Mouse (Mus musculus) CH12F3 (cell line): ENCODE results near the gene Mtmr11.
"Not testable (repeated sequence)": the region's sequence is repeated elsewhere in the genome, so short reads cannot be mapped to it uniquely, and the experiment has no call there.

Source experiments
- in situ Hi-C: fragments of 300-500 bp; cut with MboI; formaldehyde crosslinking; loops from 2 replicates; pipeline ENCODE4 v1.14.3; 2020; ENCODE audit warnings: low sequenced_read_pairs

The Mtmr11 gene

DNA sequence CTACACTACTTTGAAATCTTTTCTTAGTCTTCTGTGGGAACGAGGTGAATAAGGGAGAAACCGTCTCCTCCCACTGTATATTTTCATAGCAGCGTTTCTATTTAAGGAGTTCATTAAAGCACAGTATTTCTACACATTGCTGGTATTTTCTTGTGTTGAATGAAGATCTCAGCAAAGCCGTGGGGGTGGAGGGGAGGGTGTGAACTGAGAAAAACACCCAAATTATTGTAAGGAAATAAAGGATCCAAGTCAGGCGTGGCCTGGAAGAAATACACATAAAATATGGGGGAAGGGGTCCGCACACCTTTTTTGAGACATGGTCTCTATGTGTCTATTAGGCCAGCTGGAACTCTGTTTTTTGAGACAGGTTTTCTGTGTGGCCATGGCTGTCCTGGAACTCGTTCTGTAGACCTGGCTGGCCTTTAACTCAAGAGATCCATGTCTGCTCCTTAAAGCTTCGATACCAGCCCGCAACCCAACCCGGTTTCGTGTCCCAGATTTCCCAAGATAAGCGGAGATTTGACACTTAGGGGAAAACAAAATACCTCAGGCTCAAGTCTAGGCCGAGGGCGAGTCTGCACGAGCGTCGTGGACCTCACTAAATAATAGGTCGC lies 9.9 kb downstream of the Mtmr11 start:
- in situ Hi-C loops = no loop called here

DNA sequence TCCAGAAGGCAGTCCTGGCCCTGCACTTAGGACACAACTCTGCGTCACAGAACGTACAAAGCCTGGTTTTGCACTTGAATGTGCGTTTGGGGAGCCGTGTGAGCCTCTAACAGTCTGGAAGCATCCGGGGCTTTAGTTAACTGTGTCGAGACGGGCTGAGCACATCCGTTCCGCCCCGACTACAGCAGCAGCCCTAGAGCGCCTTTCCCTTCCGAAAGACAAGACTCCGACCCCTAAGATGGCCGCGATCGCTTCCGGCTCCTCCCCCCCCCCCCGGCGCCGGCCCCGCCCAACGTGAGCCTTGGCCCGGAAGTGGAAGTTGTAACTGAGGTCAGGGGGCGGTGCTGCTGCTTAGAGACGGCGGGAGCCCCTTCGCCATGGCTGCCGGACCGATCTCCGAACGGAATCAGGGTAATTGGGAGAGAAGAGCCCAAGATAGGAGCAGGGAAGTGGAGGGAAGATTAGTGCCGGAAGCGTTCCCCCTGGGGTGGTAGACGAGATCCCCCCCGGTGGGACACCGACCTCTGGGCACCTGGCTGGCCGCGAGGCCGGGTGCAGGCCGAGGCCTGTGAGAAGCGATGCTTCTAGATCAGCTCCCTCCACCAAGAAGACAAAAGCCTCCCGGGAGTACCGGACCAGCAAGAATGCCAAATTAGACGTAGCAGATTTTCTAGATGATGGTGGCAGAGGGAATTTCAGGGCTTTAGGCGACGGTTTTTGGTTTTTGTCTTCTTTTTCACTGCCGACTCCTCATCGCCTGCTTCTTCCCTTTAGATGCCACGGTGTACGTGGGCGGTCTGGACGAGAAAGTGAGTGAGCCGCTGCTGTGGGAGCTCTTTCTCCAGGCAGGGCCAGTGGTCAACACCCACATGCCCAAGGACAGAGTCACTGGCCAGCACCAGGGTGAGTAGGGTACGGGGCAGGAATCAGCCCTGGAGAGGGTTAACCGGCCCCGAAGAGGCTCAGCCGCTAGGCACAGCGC lies 10.7 kb downstream of the Mtmr11 start, which contains the start of gene Sf3b4:
Gene Sf3b4, plus strand, starts transcription at position 136 of the 982 bp plus-strand sequence.
- in situ Hi-C loops = no loop called here

GRCm38 (mm10) chr3:96173185-96173584 lies 11.4 kb downstream of the Mtmr11 start:
- in situ Hi-C loops = no loop called here

DNA sequence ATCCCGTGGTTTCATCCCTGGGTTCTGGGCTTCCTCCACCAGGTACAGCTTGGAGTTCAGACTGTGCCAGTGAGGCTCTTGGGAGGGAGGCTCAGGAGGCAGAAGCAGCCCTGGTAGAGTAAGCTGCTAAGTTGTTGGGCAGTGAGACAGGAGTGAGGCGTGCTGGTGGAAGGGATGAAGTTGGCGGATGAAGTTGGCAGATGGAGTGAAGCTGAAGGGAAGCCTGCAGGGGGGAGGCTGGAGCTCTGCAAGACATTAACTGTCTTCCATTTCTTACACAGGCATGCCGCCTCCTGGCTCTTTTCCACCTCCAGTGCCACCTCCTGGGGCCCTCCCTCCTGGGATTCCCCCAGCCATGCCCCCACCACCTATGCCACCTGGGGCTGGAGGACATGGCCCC lies 12.2 kb downstream of the Mtmr11 start:
- in situ Hi-C loops = not testable (repeated sequence)

- in situ Hi-C loops = no loop called here
Observed at GRCm38 (mm10) chr3:96175251-96175650, 13.4 kb downstream of the Mtmr11 start.

GRCm38 (mm10) chr3:96178427-96178826 lies 16.6 kb downstream of the Mtmr11 start:
- in situ Hi-C loops = no loop called here

DNA sequence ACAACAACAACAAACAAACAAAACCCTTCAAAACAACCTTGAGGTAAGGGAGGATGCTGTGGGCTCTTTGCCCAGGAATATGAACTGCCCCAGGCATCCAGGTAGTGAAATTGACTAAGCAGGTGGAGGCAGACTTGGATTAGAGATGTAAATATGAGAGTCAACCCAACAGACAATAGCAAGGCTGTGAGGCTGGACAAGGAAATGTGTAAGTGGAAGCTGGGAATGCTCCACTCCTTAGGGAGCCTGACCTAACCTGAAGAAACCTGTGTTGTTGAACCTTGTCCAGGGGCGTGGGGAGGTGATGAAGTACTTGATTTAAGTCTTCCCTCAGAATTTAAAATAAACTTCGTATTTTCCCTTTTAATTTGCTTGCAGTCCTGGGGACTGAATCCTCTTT lies 17.1 kb downstream of the Mtmr11 start:
- in situ Hi-C loops = no loop called here

DNA sequence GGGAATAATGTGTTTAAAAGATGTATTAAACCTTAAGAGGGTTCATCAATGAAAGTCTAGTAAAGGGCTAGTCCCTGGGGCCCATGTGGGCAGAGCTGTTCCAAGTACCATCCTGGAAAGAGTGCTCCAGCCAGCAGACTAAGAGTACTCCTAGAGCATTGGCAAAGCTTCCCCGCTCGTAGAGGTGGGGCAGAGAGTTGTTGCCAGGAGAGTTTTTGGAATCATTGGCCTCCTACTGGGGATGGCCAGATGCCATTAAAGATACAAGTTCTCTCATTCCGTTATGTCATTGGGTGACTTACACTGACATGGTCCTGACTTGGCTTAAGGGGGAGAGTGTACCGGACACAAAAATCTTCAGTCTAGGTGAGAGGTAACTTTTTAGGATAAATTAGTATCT lies 17.7 kb downstream of the Mtmr11 start:
- in situ Hi-C loops = no loop called here

- in situ Hi-C loops = no loop called here
Observed at GRCm38 (mm10) chr3:96180727-96181477, 19.1 kb downstream of the Mtmr11 start, which contains the start of gene Sv2a. TSS of gene Sv2a (plus strand) at chr3:96181151.

GRCm38 (mm10) chr3:96181510-96182381 lies 19.9 kb downstream of the Mtmr11 start:
- in situ Hi-C loops = no loop called here

DNA sequence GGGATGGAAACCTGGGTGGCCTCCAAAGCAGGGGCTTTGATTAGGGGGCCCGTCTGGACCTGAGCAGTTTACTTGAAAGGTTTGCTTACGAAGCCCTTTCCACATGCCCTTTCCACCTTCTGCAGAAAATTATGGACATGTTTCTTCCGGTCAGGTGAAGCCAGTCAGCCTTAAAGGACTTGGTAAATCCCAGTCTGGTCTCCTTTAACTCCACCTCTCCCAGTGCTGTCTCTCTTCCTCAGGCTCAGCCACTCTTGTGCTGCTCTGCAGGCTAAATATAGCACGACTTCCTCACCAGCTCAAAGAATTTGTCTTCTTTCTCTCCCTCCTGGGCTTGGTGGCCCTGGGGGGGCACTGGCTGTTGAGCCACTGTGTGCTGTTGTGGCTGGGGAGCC lies 20.6 kb downstream of the Mtmr11 start:
- in situ Hi-C loops = no loop called here

DNA sequence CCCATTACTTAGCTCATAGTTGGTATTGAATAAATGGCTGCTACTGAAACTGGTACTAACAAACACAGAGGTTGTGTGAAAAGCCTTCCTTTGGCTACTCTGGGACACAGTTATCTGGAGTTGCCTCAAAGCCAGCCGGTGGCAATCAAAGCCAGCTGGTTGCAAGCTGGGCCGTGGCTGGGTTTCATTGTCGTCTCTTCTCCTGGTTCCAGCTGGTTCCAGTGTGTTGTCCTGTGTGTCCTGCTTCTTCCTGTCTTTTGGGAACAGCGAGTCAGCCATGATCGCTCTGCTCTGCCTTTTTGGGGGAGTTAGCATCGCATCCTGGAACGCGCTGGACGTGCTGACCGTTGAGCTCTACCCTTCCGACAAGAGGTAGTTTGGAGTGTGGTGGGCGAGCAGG lies 31.2 kb downstream of the Mtmr11 start:
- in situ Hi-C loops = no loop called here

DNA sequence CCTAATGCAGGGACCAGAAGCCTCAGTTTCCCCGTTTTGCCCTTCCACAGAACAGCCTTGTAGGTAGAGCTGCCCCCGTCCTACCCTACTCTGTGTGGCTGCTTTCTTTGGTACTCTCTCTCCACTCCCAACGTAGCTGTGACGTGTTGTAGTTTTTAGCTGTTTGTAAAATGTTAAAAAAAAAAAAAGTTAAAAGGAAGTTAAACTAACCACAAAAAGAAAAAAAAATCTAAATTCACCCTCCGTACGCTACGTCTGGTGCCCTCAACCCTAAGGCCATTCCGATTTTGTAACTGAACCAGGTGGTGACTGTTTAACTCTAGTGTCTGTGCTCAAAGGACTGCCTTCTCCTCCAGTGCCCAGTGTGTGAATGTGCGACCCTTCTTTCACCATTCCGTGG lies 33.2 kb downstream of the Mtmr11 start:
- in situ Hi-C loops = no loop called here

DNA sequence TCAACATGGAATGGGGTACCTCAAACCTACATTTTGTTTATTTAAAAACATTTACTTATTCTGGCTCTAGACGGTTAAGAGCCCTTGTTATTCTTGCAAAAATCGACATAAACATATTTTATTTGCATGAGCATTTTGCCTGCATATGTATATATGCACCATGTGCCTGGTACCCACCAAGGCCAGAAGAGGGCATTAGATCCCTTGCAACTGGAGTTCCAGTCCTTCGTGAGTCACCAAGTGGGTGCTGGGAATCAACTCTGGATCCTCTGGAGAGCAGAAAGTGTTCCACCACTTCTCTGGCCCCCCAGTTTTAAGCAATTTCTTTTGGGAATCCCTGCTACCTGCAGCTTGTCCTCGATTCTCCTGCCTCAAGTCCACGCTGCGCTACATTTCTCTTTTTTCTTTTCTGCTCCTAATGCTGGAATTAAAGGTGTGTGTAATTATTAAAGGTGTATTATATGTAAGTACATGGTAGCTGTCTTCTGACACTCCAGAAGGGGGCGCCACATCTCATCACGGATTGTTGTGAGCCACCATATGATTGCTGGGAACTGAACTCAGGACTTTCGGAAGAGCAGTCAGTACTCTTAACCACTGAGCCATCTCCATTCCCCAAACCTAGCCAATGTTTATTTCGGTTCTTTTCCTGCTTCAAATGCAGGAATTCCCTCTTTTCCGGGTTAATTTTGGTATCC lies 34.0 kb downstream of the Mtmr11 start:
- in situ Hi-C loops = no loop called here

DNA sequence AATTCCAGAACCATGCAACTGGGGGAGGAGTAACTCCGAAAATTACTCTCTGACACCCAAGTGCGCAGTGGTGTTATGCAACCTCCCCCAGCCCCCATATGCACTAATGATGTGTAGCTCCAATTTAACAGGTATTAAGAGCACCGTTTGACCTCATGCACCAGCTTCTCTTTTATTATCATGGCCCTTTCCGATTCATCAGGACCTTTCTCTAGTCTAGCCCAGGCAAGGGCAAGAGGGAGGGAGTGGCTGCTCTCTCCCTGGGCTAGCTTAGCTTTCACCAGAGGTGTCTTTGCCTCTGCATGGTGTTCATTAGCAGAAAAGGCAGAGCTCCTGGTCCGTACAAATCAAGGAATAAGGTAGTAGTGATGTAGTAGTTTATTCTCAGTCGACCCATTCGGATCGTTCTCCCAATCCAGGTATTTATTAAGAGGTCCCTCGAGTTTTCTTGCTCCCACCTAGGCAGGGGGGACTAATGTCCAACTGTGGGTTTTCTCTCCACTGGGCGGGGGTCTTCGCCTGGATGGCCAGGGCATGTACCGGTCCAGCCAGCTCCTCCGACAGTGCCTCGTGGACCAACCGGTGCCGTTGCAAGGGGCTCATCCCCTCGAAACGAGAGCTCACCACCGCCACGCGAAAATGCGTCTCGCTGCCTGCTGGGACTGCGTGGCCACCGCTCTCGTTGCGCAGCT lies 34.8 kb downstream of the Mtmr11 start:
- in situ Hi-C loops = no loop called here

GRCm38 (mm10) chr3:96197129-96197749 lies 35.4 kb downstream of the Mtmr11 start:
- in situ Hi-C loops = no loop called here

DNA sequence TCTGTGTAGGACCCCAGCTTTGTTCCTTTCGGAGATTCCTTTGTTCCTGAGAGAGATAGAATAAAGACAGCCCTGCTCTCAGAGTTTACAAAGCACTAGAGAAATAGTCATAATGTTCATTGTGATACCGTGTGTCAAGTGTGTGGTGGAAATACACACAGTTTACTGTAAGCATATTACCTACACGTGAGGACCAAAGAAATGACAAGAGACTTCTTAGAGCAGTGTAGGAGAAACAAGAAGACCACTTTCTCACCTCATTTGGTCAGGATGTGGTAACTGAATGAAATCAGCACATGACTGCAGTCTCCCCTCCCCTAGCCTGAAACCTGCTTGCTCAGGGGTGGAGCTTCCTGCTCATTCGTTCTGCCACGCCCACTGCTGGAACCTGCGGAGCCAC lies 36.4 kb downstream of the Mtmr11 start:
- in situ Hi-C loops = no loop called here

DNA sequence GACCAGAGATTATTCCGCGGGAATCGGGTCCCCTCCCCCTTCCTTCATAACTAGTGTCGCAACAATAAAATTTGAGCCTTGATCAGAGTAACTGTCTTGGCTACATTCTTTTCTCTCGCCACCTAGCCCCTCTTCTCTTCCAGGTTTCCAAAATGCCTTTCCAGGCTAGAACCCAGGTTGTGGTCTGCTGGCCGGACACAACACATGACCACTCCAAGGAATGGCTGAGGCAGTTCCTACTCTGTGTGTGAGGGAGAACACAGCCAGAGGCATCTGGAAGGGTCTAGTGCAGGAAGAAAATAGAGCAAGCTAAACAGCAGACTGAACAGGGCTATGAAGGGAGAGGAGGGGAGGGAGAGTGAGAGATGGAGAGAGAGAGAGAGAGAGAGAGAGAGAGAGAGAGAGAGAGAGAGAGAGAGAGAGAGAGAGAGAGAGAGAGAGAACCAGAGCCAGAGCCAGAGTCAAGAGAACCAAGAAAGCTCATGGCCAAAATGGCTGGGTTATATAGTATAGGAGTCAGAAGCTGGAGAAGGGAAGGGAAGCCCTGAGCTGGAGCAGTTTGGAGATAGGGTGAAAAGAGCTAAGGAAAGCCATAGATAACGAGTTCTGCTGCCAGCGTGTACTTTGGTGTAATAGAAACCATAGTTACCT lies 36.9 kb downstream of the Mtmr11 start:
- in situ Hi-C loops = not testable (repeated sequence)
